Mouse (Mus musculus) embryonic facial prominence, embryonic 15.5 days (tissue): Measurements from ENCODE around the gene Galnt17. TPM values are rescaled to one million over a fixed set of nuclear protein-coding genes. Genes with fewer than 3 reads are reported as not detected.

Experiments used
- ATAC-seq: fragments of 200-750 bp; cut with Nextera tagmentation; 2 replicates; pipeline ENCODE4 v1.8.0; 2017; ENCODE audit warnings: low read depth, moderate TSS enrichment; ENCODE audit not compliant: insufficient number of reproducible peaks, low FRiP score, low TSS enrichment
- H3K27ac ChIP-seq: fragments of 300-500 bp; sonication (generic); replicated peaks from 2 replicates; pipeline ENCODE4 v1.5.1; 2015; ENCODE audit warnings: mild to moderate bottlenecking, inconsistent platforms
- H3K27me3 ChIP-seq: fragments of 300-500 bp; sonication (generic); 2 replicates; pipeline ENCODE4 v1.6.1; 2015; ENCODE audit warnings: inconsistent platforms
- H3K36me3 ChIP-seq: fragments of 300-500 bp; sonication (generic); 2 replicates; pipeline ENCODE4 v1.6.1; 2015; ENCODE audit warnings: mild to moderate bottlenecking, inconsistent platforms
- H3K4me1 ChIP-seq: fragments of 300-500 bp; sonication (generic); 2 replicates; pipeline ENCODE4 v1.6.1; 2015; ENCODE audit warnings: inconsistent platforms
- H3K4me2 ChIP-seq: fragments of 300-500 bp; sonication (generic); replicated peaks from 2 replicates; pipeline ENCODE4 v1.6.1; 2015; ENCODE audit warnings: mild to moderate bottlenecking, inconsistent platforms
- H3K4me3 ChIP-seq: fragments of 300-500 bp; sonication (generic); replicated peaks from 2 replicates; pipeline ENCODE4 v1.5.1; 2015; ENCODE audit warnings: mild to moderate bottlenecking, inconsistent platforms
- H3K9ac ChIP-seq: fragments of 300-500 bp; sonication (generic); 2 replicates; pipeline ENCODE4 v1.6.1; 2015; ENCODE audit warnings: inconsistent platforms
- H3K9me3 ChIP-seq: fragments of 300-500 bp; sonication (generic); replicated peaks from 2 replicates; pipeline ENCODE4 v1.6.1; 2016; ENCODE audit warnings: inconsistent platforms
- WGBS: fragments of 180-500 bp; shearing (Covaris S2); methylation state at CpG from one replicate; pipeline ENCODE4 v1.1.7; 2015; 5-methylcytosine and 5-hydroxymethylcytosine counted together
- polyA plus RNA-seq: library from polyadenylated mRNA; unstranded; fragments of >200 nt; fragmentation: Nextera tagmentation; extraction: Ambion mirVana; gene quantifications from 2 replicates; pipeline ENCODE4 v1.2.1, GENCODE M21; 2015

The Galnt17 gene
- polyA plus RNA-seq, 1 experiment from 2014 or later: 4.7 TPM

GRCm38 (mm10) chr5:131184566-131184965 is 123.7 kb downstream of the Galnt17 start:
- no peaks in the 10 kb centered on the region for H3K27me3 ChIP-seq
- H3K4me1 ChIP-seq: no peaks in the 10 kb centered on the region
- H3K9ac ChIP-seq: no peak overlapping the region
- H3K4me2 ChIP-seq: no peak overlapping the region
- H3K27ac ChIP-seq: no peak overlapping the region
- no peak for ATAC-seq
- no peaks in the 10 kb centered on the region for H3K36me3 ChIP-seq
- H3K4me3 ChIP-seq: no peak overlapping the region
- no peaks in the 10 kb centered on the region for H3K9me3 ChIP-seq

- WGBS: 62% methylated on average over 1 of the region's 1 CpGs
- ATAC-seq: no peak
- no peaks in the 10 kb centered on the region for H3K36me3 ChIP-seq
Measured at GRCm38 (mm10) chr5:131181231-131181630, 127.1 kb downstream of the Galnt17 start.

GRCm38 (mm10) chr5:131180756-131181155 is 127.5 kb downstream of the Galnt17 start:
- ATAC-seq: no peak
- no peak overlapping the region for H3K27ac ChIP-seq
- no peaks in the 10 kb centered on the region for H3K36me3 ChIP-seq
- no peaks in the 10 kb centered on the region for H3K4me1 ChIP-seq
- H3K9ac ChIP-seq: no peak overlapping the region
- no peak overlapping the region for H3K4me3 ChIP-seq
- no peak overlapping the region for H3K4me2 ChIP-seq
- 68% methylated on average over 1 of the region's 1 CpGs for WGBS
- H3K27me3 ChIP-seq: no peaks in the 10 kb centered on the region
- H3K9me3 ChIP-seq: no peaks in the 10 kb centered on the region

More at GRCm38 (mm10) chr5:131181231-131181630, 127.1 kb downstream of the Galnt17 start:
- H3K4me3 ChIP-seq: no peak overlapping the region
- no peak overlapping the region for H3K27ac ChIP-seq
- H3K4me2 ChIP-seq: no peak overlapping the region
- H3K9me3 ChIP-seq: no peaks in the 10 kb centered on the region
- no peaks in the 10 kb centered on the region for H3K27me3 ChIP-seq
- H3K4me1 ChIP-seq: no peaks in the 10 kb centered on the region
- no peak overlapping the region for H3K9ac ChIP-seq

GRCm38 (mm10) chr5:131177851-131178250 is 130.4 kb downstream of the Galnt17 start:
- Histone ChIP-seq H3K4me2 (no peak overlapping the region), H3K36me3 (no peaks in the 10 kb centered on the region), H3K27me3 (no peaks in the 10 kb centered on the region), H3K4me3 (no peak overlapping the region), H3K27ac (no peak overlapping the region), H3K9me3 (no peaks in the 10 kb centered on the region), H3K4me1 (no peaks in the 10 kb centered on the region), H3K9ac (no peak overlapping the region)
- no peak for ATAC-seq
- 61% methylated on average over 7 of the region's 7 CpGs for WGBS

DNA sequence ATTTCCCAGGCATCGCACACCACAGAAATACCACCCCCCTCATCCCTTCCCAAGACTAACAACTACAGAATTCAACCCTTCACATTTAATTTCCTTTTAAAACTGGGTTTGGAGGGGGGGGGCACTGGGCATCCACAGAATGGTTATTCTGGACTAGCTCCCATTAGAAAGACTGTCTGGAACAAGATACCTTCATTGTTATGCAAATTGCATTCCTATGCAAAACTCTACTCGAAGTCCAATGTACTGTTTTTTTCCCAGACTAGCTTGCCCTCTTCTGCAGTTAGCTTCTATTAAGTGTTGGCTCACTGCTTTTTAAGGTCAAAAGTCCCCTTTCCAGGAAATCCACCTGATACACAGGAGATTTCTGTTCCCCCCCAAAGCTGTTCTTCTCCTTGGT is 131.1 kb downstream of the Galnt17 start:
- ATAC-seq: no peak
- Histone ChIP-seq H3K4me2 (no peak overlapping the region), H3K27me3 (no peaks in the 10 kb centered on the region), H3K9ac (no peak overlapping the region), H3K4me1 (no peaks in the 10 kb centered on the region), H3K27ac (no peak overlapping the region), H3K4me3 (no peak overlapping the region), H3K36me3 (no peaks in the 10 kb centered on the region), H3K9me3 (no peaks in the 10 kb centered on the region)
- WGBS: 18% methylated on average over 2 of the region's 2 CpGs

DNA sequence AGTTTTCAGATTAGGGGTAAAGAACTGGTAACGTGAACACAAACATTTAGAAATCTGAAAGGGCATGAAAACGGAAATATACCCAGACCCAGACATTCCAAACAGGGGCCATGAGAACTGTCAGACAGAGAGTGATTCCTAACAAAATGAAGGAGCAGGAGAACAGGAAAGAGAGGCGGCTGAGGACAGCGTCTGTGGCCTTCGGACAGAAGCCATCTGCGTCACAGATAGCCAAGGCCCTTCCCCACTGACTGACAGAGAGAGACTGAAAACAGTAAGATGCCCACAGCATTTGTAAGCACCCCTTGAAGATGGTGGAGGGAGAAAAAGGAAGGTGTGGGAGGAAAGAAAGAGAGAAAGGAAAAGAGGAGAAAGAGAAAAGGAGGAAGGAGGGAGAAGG is 139.1 kb downstream of the Galnt17 start:
- Histone ChIP-seq H3K9me3 (no peaks in the 10 kb centered on the region), H3K36me3 (no peaks in the 10 kb centered on the region), H3K27me3 (no peaks in the 10 kb centered on the region), H3K4me2 (no peak overlapping the region), H3K27ac (no peak overlapping the region), H3K9ac (no peak overlapping the region), H3K4me1 (no peaks in the 10 kb centered on the region), H3K4me3 (no peak overlapping the region)
- WGBS: 73% methylated on average over 6 of the region's 6 CpGs
- no peak for ATAC-seq

- no peak overlapping the region for H3K27ac ChIP-seq
- no peaks in the 10 kb centered on the region for H3K27me3 ChIP-seq
- H3K4me1 ChIP-seq: no peaks in the 10 kb centered on the region
- no peak for ATAC-seq
- 42% methylated on average over 5 of the region's 5 CpGs for WGBS
- no peak overlapping the region for H3K4me2 ChIP-seq
- H3K9ac ChIP-seq: no peak overlapping the region
- no peaks in the 10 kb centered on the region for H3K36me3 ChIP-seq
- no peak overlapping the region for H3K4me3 ChIP-seq
- no peaks in the 10 kb centered on the region for H3K9me3 ChIP-seq
Measured at GRCm38 (mm10) chr5:131167366-131167765, 140.9 kb downstream of the Galnt17 start.

- 78% methylated on average over 7 of the region's 7 CpGs for WGBS
- ATAC-seq: no peak
- Histone ChIP-seq H3K27me3 (no peaks in the 10 kb centered on the region), H3K9ac (no peak overlapping the region), H3K4me2 (no peak overlapping the region), H3K4me1 (no peaks in the 10 kb centered on the region), H3K4me3 (no peak overlapping the region), H3K9me3 (no peaks in the 10 kb centered on the region), H3K27ac (no peak overlapping the region), H3K36me3 (no peaks in the 10 kb centered on the region)
Measured at GRCm38 (mm10) chr5:131165681-131166080, 142.6 kb downstream of the Galnt17 start.

- WGBS: 80% methylated on average over 4 of the region's 4 CpGs
- ATAC-seq: no peak
- Histone ChIP-seq H3K4me3 (no peak overlapping the region), H3K9ac (no peak overlapping the region), H3K4me2 (no peak overlapping the region), H3K27ac (no peak overlapping the region), H3K27me3 (no peaks in the 10 kb centered on the region), H3K4me1 (no peaks in the 10 kb centered on the region), H3K9me3 (no peaks in the 10 kb centered on the region), H3K36me3 (no peaks in the 10 kb centered on the region)
Measured at GRCm38 (mm10) chr5:131157866-131158265, 150.4 kb downstream of the Galnt17 start.

DNA sequence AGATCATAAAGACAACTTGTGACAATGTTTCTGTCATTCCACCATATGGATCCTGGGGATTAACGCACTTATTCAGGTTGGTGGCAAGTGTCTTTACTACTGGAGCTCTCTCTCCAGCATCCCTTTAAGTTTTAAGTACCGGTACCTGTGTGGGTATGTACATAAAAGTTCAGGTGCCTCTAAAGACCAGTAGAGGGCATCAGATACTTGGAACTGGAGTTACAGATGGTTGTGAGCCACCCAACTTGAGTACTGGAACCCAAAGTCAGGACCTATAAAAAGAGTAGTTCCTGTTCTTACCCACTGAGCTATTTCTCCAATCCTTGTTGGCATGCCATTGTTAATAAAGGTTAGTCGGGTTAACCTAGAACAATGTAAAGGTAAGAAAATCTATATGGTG is 152.0 kb downstream of the Galnt17 start:
- WGBS: 75% methylated on average over 3 of the region's 3 CpGs

GRCm38 (mm10) chr5:131142606-131143005 is 165.7 kb downstream of the Galnt17 start:
- H3K36me3 ChIP-seq: no peaks in the 10 kb centered on the region
- 48% methylated on average over 4 of the region's 4 CpGs for WGBS
- no peaks in the 10 kb centered on the region for H3K27me3 ChIP-seq
- no peak for ATAC-seq
- H3K4me1 ChIP-seq: no peaks in the 10 kb centered on the region
- H3K9me3 ChIP-seq: no peaks in the 10 kb centered on the region
- no peak overlapping the region for H3K4me2 ChIP-seq
- H3K27ac ChIP-seq: no peak overlapping the region
- H3K9ac ChIP-seq: no peak overlapping the region
- H3K4me3 ChIP-seq: no peak overlapping the region

More for the DNA sequence above, 152.0 kb downstream of the Galnt17 start:
- Histone ChIP-seq H3K27ac (no peak overlapping the region), H3K4me3 (no peak overlapping the region), H3K36me3 (no peaks in the 10 kb centered on the region), H3K9me3 (no peaks in the 10 kb centered on the region), H3K4me1 (no peaks in the 10 kb centered on the region), H3K9ac (no peak overlapping the region), H3K4me2 (no peak overlapping the region), H3K27me3 (no peaks in the 10 kb centered on the region)
- ATAC-seq: no peak

GRCm38 (mm10) chr5:131134809-131135208 is 173.5 kb downstream of the Galnt17 start:
- no peaks in the 10 kb centered on the region for H3K27me3 ChIP-seq
- H3K4me3 ChIP-seq: no peak overlapping the region
- no peak overlapping the region for H3K4me2 ChIP-seq
- no peaks in the 10 kb centered on the region for H3K36me3 ChIP-seq
- no peak overlapping the region for H3K27ac ChIP-seq
- no peaks in the 10 kb centered on the region for H3K4me1 ChIP-seq
- ATAC-seq: no peak
- H3K9ac ChIP-seq: no peak overlapping the region
- no peaks in the 10 kb centered on the region for H3K9me3 ChIP-seq
